Mouse (Mus musculus): ENCODE measurements at regions not wholly inside any gene's neighbourhood (a gene's known extent, or its start where the extent isn't known, plus 50 kb on each side); places are given as distances from the start of the nearest gene placed in this dataset.

GRCm38 (mm10) chr3:19895755-19896154 lies 61.1 kb upstream of the Cp start:
- H3K4me2 ChIP-seq (ENCODE audit: low read depth, low read length) = peak overlapping the region; percentile 84
- WGBS = 26% methylated on average over 5 of the region's 5 CpGs
- no peaks in the 10 kb centered on the region for H3K9me3 ChIP-seq (replicated peaks; ENCODE audit: control insufficient read depth, low read length)
- ATAC-seq (ENCODE audit: insufficient read depth, low read depth) = no peak
- DNase-seq (ENCODE audit: low spot score) = no peak
- peak overlapping the region; percentile 66 for H3K4me3 ChIP-seq (ENCODE audit: low read depth, low read length)
- H3K27me3 ChIP-seq (ENCODE audit: control insufficient read depth, insufficient read depth, low read length) = no peaks in the 10 kb centered on the region
- H3K4me1 ChIP-seq (ENCODE audit: control insufficient read depth, insufficient read depth) = peaks cover 18% of the 10 kb centered on the region; the same call in 1 of the 2 replicates
- no peak for TF ChIP-seq EP300 (IDR thresholded peaks at IDR 0.05; ENCODE audit: low read depth)
- H3K9ac ChIP-seq (replicated peaks; ENCODE audit: low read depth, low read length) = peak overlapping the region; percentile 60
- H3K27ac ChIP-seq (ENCODE audit: low read depth) = peak overlapping the region; percentile 76
- H3K36me3 ChIP-seq (replicated peaks; ENCODE audit: control insufficient read depth, insufficient read depth, low read length) = 0 out of 2 replicates have a peak, but pooled peaks cover 4% of the 10 kb centered on the region

GRCm38 (mm10) chr3:19897140-19897539 lies 59.7 kb upstream of the Cp start:
- Histone ChIP-seq H3K4me1 (ENCODE audit: control insufficient read depth, insufficient read depth) (peaks cover 18% of the 10 kb centered on the region; the same call in 1 of the 2 replicates), H3K27ac (ENCODE audit: low read depth) (no peak overlapping the region), H3K4me3 (ENCODE audit: low read depth, low read length) (no peak overlapping the region), H3K36me3 (replicated peaks; ENCODE audit: control insufficient read depth, insufficient read depth, low read length) (0 out of 2 replicates have a peak, but pooled peaks cover 4% of the 10 kb centered on the region), H3K27me3 (ENCODE audit: control insufficient read depth, insufficient read depth, low read length) (no peaks in the 10 kb centered on the region), H3K9ac (replicated peaks; ENCODE audit: low read depth, low read length) (no peak overlapping the region), H3K4me2 (ENCODE audit: low read depth, low read length) (no peak overlapping the region), H3K9me3 (replicated peaks; ENCODE audit: control insufficient read depth, low read length) (no peaks in the 10 kb centered on the region)
- DNase-seq (ENCODE audit: low spot score) (no peak), ATAC-seq (ENCODE audit: insufficient read depth, low read depth) (no peak)
- WGBS = 95% methylated on average over 3 of the region's 3 CpGs
- no peak for TF ChIP-seq EP300 (IDR thresholded peaks at IDR 0.05; ENCODE audit: low read depth)
- TF ChIP-seq CTCF (IDR thresholded peaks at IDR 0.05; ENCODE audit: low read depth) = no peak

GRCm38 (mm10) chr3:19902226-19902625 lies 54.6 kb upstream of the Cp start:
- Histone ChIP-seq H3K4me1 (ENCODE audit: control insufficient read depth, insufficient read depth) (0 out of 2 replicates have a peak, but pooled peaks cover 4% of the 10 kb centered on the region), H3K4me3 (ENCODE audit: low read depth, low read length) (no peak overlapping the region), H3K27me3 (ENCODE audit: control insufficient read depth, insufficient read depth, low read length) (no peaks in the 10 kb centered on the region), H3K9ac (replicated peaks; ENCODE audit: low read depth, low read length) (no peak overlapping the region), H3K27ac (ENCODE audit: low read depth) (no peak overlapping the region), H3K4me2 (ENCODE audit: low read depth, low read length) (no peak overlapping the region), H3K9me3 (replicated peaks; ENCODE audit: control insufficient read depth, low read length) (no peaks in the 10 kb centered on the region), H3K36me3 (replicated peaks; ENCODE audit: control insufficient read depth, insufficient read depth, low read length) (0 out of 2 replicates have a peak, but pooled peaks cover 4% of the 10 kb centered on the region)
- ATAC-seq (ENCODE audit: insufficient read depth, low read depth) (no peak), DNase-seq (ENCODE audit: low spot score) (no peak)
- TF ChIP-seq CTCF (IDR thresholded peaks at IDR 0.05; ENCODE audit: low read depth) (no peak), EP300 (IDR thresholded peaks at IDR 0.05; ENCODE audit: low read depth) (no peak)
- 81% methylated on average over 3 of the region's 3 CpGs for whole genome bisulfite sequencing

GRCm38 (mm10) chr3:19904446-19905275 lies 52.2 kb upstream of the Cp start:
- Histone ChIP-seq H3K4me1 (ENCODE audit: control insufficient read depth, insufficient read depth) (no peaks in the 10 kb centered on the region), H3K36me3 (replicated peaks; ENCODE audit: control insufficient read depth, insufficient read depth, low read length) (no peaks in the 10 kb centered on the region), H3K9ac (replicated peaks; ENCODE audit: low read depth, low read length) (no peak overlapping the region), H3K27ac (ENCODE audit: low read depth) (no peak overlapping the region), H3K27me3 (ENCODE audit: control insufficient read depth, insufficient read depth, low read length) (no peaks in the 10 kb centered on the region), H3K4me2 (ENCODE audit: low read depth, low read length) (no peak overlapping the region), H3K4me3 (ENCODE audit: low read depth, low read length) (no peak overlapping the region), H3K9me3 (replicated peaks; ENCODE audit: control insufficient read depth, low read length) (no peaks in the 10 kb centered on the region)
- ATAC-seq (ENCODE audit: insufficient read depth, low read depth) (peak; percentile 66; the same call in 1 of the 2 replicates), DNase-seq (ENCODE audit: low spot score) (peak; percentile 58)
- peak; percentile 81 for TF ChIP-seq CTCF (IDR thresholded peaks at IDR 0.05; ENCODE audit: low read depth)
- no peak for TF ChIP-seq EP300 (IDR thresholded peaks at IDR 0.05; ENCODE audit: low read depth)
- WGBS = 27% methylated on average over 5 of the region's 5 CpGs
